ENCODE assay signal across 14 mouse cellular contexts in genomic region chr8:61736117-61736516, GRCm38 (mm10).
DNase-seq lines count a peak whose midpoint lies in the region; ATAC-seq and TF ChIP-seq lines count a peak whose summit lies in the region.
"Had no signal": no experiment of that assay in that cellular context is flagged by ENCODE, and none has a peak within 500 bp of the region (broad histone marks: within the 10 kb centered on the region; RNA-seq: fewer than 3 reads in every experiment).

No protein-coding gene starts in this region.

- H3K4me1 ChIP-seq in liver, postnatal 0 days (ENCODE audit: insufficient read depth): no peaks in the 10 kb centered on the region
- no peaks in the 10 kb centered on the region for H3K4me1 ChIP-seq in liver, embryonic 11.5 days (replicated peaks; ENCODE audit: control insufficient read depth, insufficient read depth, low read length)
- H3K4me1 ChIP-seq in midbrain, embryonic 16.5 days (ENCODE audit: control insufficient read depth, insufficient read depth, low read length): no peaks in the 10 kb centered on the region
- H3K4me1 ChIP-seq: forebrain, embryonic 15.5 days; hindbrain, embryonic 15.5 days had no signal

- no peak for DNase-seq in gastrocnemius, adult 2 months
- DNase-seq in gastrocnemius, postnatal 25 days: no peak
- no peak for DNase-seq in liver, postnatal 0 days
- no peak for DNase-seq in liver, embryonic 11.5 days (ENCODE audit: low spot score)
- DNase-seq in ES-CJ7 (ENCODE audit: low read depth, low spot score): peak; percentile 59
- peak; percentile 20 for DNase-seq in retina, embryonic 14.5 days (ENCODE audit: low spot score)
- DNase-seq: cerebellum, adult 2 months; gastrocnemius, postnatal 14 days; right cerebral cortex, postnatal 14 days had no signal

- H3K4me3 ChIP-seq in gastrocnemius, adult 2 months: no peak overlapping the region
- no peak overlapping the region for H3K4me3 ChIP-seq in liver, postnatal 0 days (ENCODE audit: low read depth, low read length)
- no peak overlapping the region for H3K4me3 ChIP-seq in liver, embryonic 11.5 days (ENCODE audit: low read depth, low read length)
- H3K4me3 ChIP-seq in midbrain, embryonic 16.5 days (ENCODE audit: low read depth, low read length): no peak overlapping the region
- H3K4me3 ChIP-seq: forebrain, embryonic 15.5 days; hindbrain, embryonic 15.5 days; limb, embryonic 15.5 days had no signal

- H3K4me2 ChIP-seq in liver, postnatal 0 days (ENCODE audit: low read depth, low read length): no peak overlapping the region
- no peak overlapping the region for H3K4me2 ChIP-seq in liver, embryonic 11.5 days
- H3K4me2 ChIP-seq in midbrain, embryonic 16.5 days (ENCODE audit: low read length): no peak overlapping the region
- H3K4me2 ChIP-seq: forebrain, embryonic 15.5 days; hindbrain, embryonic 15.5 days; limb, embryonic 15.5 days had no signal

- no peaks in the 10 kb centered on the region for H3K9me3 ChIP-seq in liver, postnatal 0 days (ENCODE audit: low read length)
- no peaks in the 10 kb centered on the region for H3K9me3 ChIP-seq in liver, embryonic 11.5 days (ENCODE audit: control insufficient read depth, low read length)
- H3K9me3 ChIP-seq in midbrain, embryonic 16.5 days (replicated peaks; ENCODE audit: control insufficient read depth, low read length, poor library complexity, severe bottlenecking): no peaks in the 10 kb centered on the region
- H3K9me3 ChIP-seq: forebrain, embryonic 15.5 days; hindbrain, embryonic 15.5 days; limb, embryonic 15.5 days had no signal

- no peaks in the 10 kb centered on the region for H3K36me3 ChIP-seq in liver, postnatal 0 days (replicated peaks; ENCODE audit: insufficient read depth, low read length)
- H3K36me3 ChIP-seq in liver, embryonic 11.5 days (ENCODE audit: control insufficient read depth, insufficient read depth, low read length): no peaks in the 10 kb centered on the region
- no peaks in the 10 kb centered on the region for H3K36me3 ChIP-seq in midbrain, embryonic 16.5 days (ENCODE audit: control insufficient read depth, insufficient read depth, low read length)
- H3K36me3 ChIP-seq: forebrain, embryonic 15.5 days; hindbrain, embryonic 15.5 days; limb, embryonic 15.5 days had no signal

- intact Hi-C loops in gastrocnemius, adult 2 months (cut with DNase I): no loop called here

- ATAC-seq in liver, postnatal 0 days: no peak
- ATAC-seq in liver, embryonic 11.5 days (replicated peaks; ENCODE audit: low FRiP score): no peak
- no peak for ATAC-seq in midbrain, embryonic 16.5 days
- ATAC-seq: forebrain, embryonic 15.5 days had no signal

- TF ChIP-seq EP300 in liver, postnatal 0 days (IDR thresholded peaks at IDR 0.05; ENCODE audit: low read depth): no peak

- WGBS in liver, postnatal 0 days (ENCODE audit: insufficient replicate concordance): 45% methylated on average over 4 of the region's 4 CpGs
- WGBS in liver, embryonic 11.5 days: 54% methylated on average over 4 of the region's 4 CpGs
- 59% methylated on average over 4 of the region's 4 CpGs for WGBS in midbrain, embryonic 16.5 days

- no peak overlapping the region for H3K9ac ChIP-seq in liver, postnatal 0 days (replicated peaks)
- no peak overlapping the region for H3K9ac ChIP-seq in liver, embryonic 11.5 days (ENCODE audit: low read depth, low read length)
- no peak overlapping the region for H3K9ac ChIP-seq in midbrain, embryonic 16.5 days (ENCODE audit: low read depth, low read length)
- H3K9ac ChIP-seq: forebrain, embryonic 15.5 days; hindbrain, embryonic 15.5 days; limb, embryonic 15.5 days had no signal

- TF ChIP-seq CTCF in gastrocnemius, adult 2 months (IDR thresholded peaks at IDR 0.05): peak; percentile 51
- TF ChIP-seq CTCF in liver, postnatal 0 days (IDR thresholded peaks at IDR 0.05; ENCODE audit: low read depth): peak; percentile 29; the same call in 1 of the 2 replicates

- H3K27me3 ChIP-seq in liver, postnatal 0 days (ENCODE audit: insufficient read depth, low read length): no peaks in the 10 kb centered on the region
- H3K27me3 ChIP-seq in liver, embryonic 11.5 days (replicated peaks; ENCODE audit: control insufficient read depth, insufficient read depth, low read length): no peaks in the 10 kb centered on the region
- H3K27me3 ChIP-seq in midbrain, embryonic 16.5 days (ENCODE audit: control insufficient read depth, insufficient read depth, low read depth, low read length): no peaks in the 10 kb centered on the region
- H3K27me3 ChIP-seq: forebrain, embryonic 15.5 days; hindbrain, embryonic 15.5 days; limb, embryonic 15.5 days had no signal

- H3K27ac ChIP-seq in gastrocnemius, adult 2 months: no peak overlapping the region
- H3K27ac ChIP-seq in liver, postnatal 0 days (ENCODE audit: low read depth): no peak overlapping the region
- no peak overlapping the region for H3K27ac ChIP-seq in liver, embryonic 11.5 days (ENCODE audit: low read depth, low read length)
- no peak overlapping the region for H3K27ac ChIP-seq in midbrain, embryonic 16.5 days (ENCODE audit: low read length)
- H3K27ac ChIP-seq: forebrain, embryonic 15.5 days; hindbrain, embryonic 15.5 days; limb, embryonic 15.5 days; macrophage had no signal

Comparison
In these comparisons a context has a peak if more than half of its experiments do, and no peak if none do; other contexts are left out.
1. DNase-seq: peak in ES-CJ7 (single experiment) and retina, embryonic 14.5 days (single experiment); none in gastrocnemius, adult 2 months (single experiment), gastrocnemius, postnatal 25 days (single experiment), liver, postnatal 0 days (single experiment) and liver, embryonic 11.5 days (single experiment).